Comparison of ENCODE assay signal across 8 mouse cellular contexts in the genomic region with DNA sequence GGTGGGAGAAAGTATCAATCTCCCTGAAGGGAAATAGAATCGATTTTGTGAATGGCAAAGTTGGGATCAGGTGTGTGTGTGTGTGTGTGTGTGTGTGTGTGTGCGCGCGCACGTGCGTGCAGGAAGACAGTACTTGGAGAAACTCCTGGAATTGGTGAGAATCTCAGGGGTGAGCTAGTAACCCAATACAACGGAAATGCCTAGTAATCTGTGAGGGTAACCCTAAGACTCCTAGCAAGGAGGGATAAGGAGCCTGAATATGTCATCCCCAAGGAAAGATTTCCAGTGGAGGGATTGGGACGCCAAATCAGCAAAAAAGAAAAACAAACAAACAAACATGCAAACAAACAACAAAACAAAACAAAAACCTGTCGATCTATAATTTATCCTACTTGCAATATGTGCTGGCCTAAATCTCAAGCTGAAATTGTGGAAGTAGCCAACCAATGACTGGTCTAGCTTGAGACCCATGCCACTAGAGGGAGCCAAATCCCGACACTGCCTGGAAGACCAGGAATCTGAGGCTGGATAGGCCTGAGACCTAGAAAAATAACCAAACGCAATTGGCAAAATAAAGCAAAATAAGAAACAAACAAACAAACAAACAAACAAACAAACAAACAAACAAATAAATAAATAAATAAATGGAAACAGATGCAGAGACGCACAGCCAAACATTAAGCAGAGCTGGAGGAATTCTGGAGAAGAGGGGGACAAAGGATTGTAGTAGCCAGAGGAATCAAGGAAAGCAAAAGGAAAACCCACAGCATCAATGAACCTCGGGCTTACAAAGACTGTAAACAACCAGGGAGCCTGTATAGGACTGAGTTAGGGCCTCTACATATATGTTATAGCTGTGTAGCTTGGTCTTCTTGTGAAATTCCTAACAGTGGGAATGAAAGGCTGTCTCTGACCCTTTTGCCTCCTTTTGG.
A peak's percentile ranks its signal among the peaks of the same experiment; 100 is the strongest.
DNase-seq lines count a peak whose midpoint lies in the region; ATAC-seq lines count a peak whose summit lies in the region.

No protein-coding gene starts in this region.

- no peak overlapping the region for H3K4me3 ChIP-seq in heart, embryonic 11.5 days (ENCODE audit: low read depth, low read length)
- H3K4me3 ChIP-seq in forebrain, embryonic 11.5 days (ENCODE audit: low read depth, low read length): no peak overlapping the region
- H3K4me3 ChIP-seq in intestine, embryonic 16.5 days (ENCODE audit: low read length): no peak overlapping the region
- no peak overlapping the region for H3K4me3 ChIP-seq in midbrain, embryonic 12.5 days
- no peak overlapping the region for H3K4me3 ChIP-seq in stomach, embryonic 14.5 days (ENCODE audit: low read depth, low read length)

- intact Hi-C loops in left cerebral cortex, postnatal 10 days (cut with DNase I): loop anchor here (5.0 kb wide), 1 partner anchor 244 kb away; no protein-coding TSS in a partner anchor

- H3K4me1 ChIP-seq in heart, embryonic 11.5 days (ENCODE audit: control insufficient read depth, insufficient read depth, low read length): no peaks in the 10 kb centered on the region
- H3K4me1 ChIP-seq in forebrain, embryonic 11.5 days (replicated peaks; ENCODE audit: control insufficient read depth, insufficient read depth, low read length): no peaks in the 10 kb centered on the region
- H3K4me1 ChIP-seq in intestine, embryonic 16.5 days (ENCODE audit: control insufficient read depth, insufficient read depth, low read length): no peaks in the 10 kb centered on the region
- H3K4me1 ChIP-seq in midbrain, embryonic 12.5 days: no peaks in the 10 kb centered on the region
- H3K4me1 ChIP-seq in stomach, embryonic 14.5 days (ENCODE audit: control insufficient read depth, insufficient read depth, low read length): no peaks in the 10 kb centered on the region

- peak; percentile 13 to 74 for DNase-seq in heart, adult 18-20 months
- DNase-seq in brain, embryonic 18.5 days (ENCODE audit: low read depth, low spot score): peak; percentile 20
- peak; percentile 84 for DNase-seq in forebrain, embryonic 11.5 days (ENCODE audit: low spot score)
- DNase-seq in left cerebral cortex, postnatal 10 days (ENCODE audit: extremely low spot score in 1 of 2, low spot score in 2 of 2): peak; percentile 5 to 57

- no peaks in the 10 kb centered on the region for H3K36me3 ChIP-seq in heart, embryonic 11.5 days (ENCODE audit: control insufficient read depth, insufficient read depth, low read length)
- no peaks in the 10 kb centered on the region for H3K36me3 ChIP-seq in forebrain, embryonic 11.5 days (ENCODE audit: control insufficient read depth, insufficient read depth, low read length)
- no peaks in the 10 kb centered on the region for H3K36me3 ChIP-seq in intestine, embryonic 16.5 days (ENCODE audit: control insufficient read depth, insufficient read depth, low read length)
- H3K36me3 ChIP-seq in midbrain, embryonic 12.5 days: no peaks in the 10 kb centered on the region
- no peaks in the 10 kb centered on the region for H3K36me3 ChIP-seq in stomach, embryonic 14.5 days (ENCODE audit: control insufficient read depth, insufficient read depth, low read length)

- no peak overlapping the region for H3K4me2 ChIP-seq in heart, embryonic 11.5 days
- no peak overlapping the region for H3K4me2 ChIP-seq in forebrain, embryonic 11.5 days (ENCODE audit: low read depth, low read length, severe bottlenecking)
- H3K4me2 ChIP-seq in intestine, embryonic 16.5 days (ENCODE audit: low read depth, low read length): no peak overlapping the region
- no peak overlapping the region for H3K4me2 ChIP-seq in midbrain, embryonic 12.5 days (replicated peaks)
- no peak overlapping the region for H3K4me2 ChIP-seq in stomach, embryonic 14.5 days (replicated peaks; ENCODE audit: low read depth, low read length)

- ATAC-seq in heart, embryonic 11.5 days (replicated peaks; ENCODE audit: insufficient number of reproducible peaks, low FRiP score, low TSS enrichment): no peak
- peak; percentile 94 for ATAC-seq in forebrain, embryonic 11.5 days (replicated peaks; ENCODE audit: low FRiP score)
- ATAC-seq in intestine, embryonic 16.5 days: peak; percentile 76; the same call in 1 of the 2 replicates
- peak; percentile 87 for ATAC-seq in midbrain, embryonic 12.5 days (ENCODE audit: low FRiP score, low read depth)
- ATAC-seq in stomach, embryonic 14.5 days (ENCODE audit: insufficient number of reproducible peaks, insufficient read depth, low FRiP score, low read depth): 0 out of 2 replicates have a peak, but pooled peaks have one; percentile 74

- no peak overlapping the region for H3K9ac ChIP-seq in heart, embryonic 11.5 days (ENCODE audit: low read depth, low read length)
- H3K9ac ChIP-seq in forebrain, embryonic 11.5 days (ENCODE audit: low read length): no peak overlapping the region
- no peak overlapping the region for H3K9ac ChIP-seq in intestine, embryonic 16.5 days (ENCODE audit: low read depth, low read length)
- no peak overlapping the region for H3K9ac ChIP-seq in midbrain, embryonic 12.5 days (replicated peaks)
- H3K9ac ChIP-seq in stomach, embryonic 14.5 days (replicated peaks; ENCODE audit: low read depth, low read length): no peak overlapping the region

- WGBS in heart, embryonic 11.5 days (ENCODE audit: insufficient replicate concordance): 62% methylated on average over 13 of the region's 13 CpGs
- 65% methylated on average over 13 of the region's 13 CpGs for WGBS in forebrain, embryonic 11.5 days
- 69% methylated on average over 13 of the region's 13 CpGs for WGBS in intestine, embryonic 16.5 days
- 65% methylated on average over 13 of the region's 13 CpGs for WGBS in midbrain, embryonic 12.5 days
- 66% methylated on average over 13 of the region's 13 CpGs for WGBS in stomach, embryonic 14.5 days

- no peaks in the 10 kb centered on the region for H3K27me3 ChIP-seq in heart, embryonic 11.5 days (ENCODE audit: control insufficient read depth, insufficient read depth, low read length)
- no peaks in the 10 kb centered on the region for H3K27me3 ChIP-seq in forebrain, embryonic 11.5 days (ENCODE audit: control insufficient read depth, insufficient read depth, low read length)
- H3K27me3 ChIP-seq in intestine, embryonic 16.5 days (replicated peaks; ENCODE audit: control insufficient read depth, insufficient read depth, low read length): no peaks in the 10 kb centered on the region
- no peaks in the 10 kb centered on the region for H3K27me3 ChIP-seq in midbrain, embryonic 12.5 days
- H3K27me3 ChIP-seq in stomach, embryonic 14.5 days (ENCODE audit: control insufficient read depth, insufficient read depth, low read length): no peaks in the 10 kb centered on the region

- no peak overlapping the region for H3K27ac ChIP-seq in heart, embryonic 11.5 days (ENCODE audit: low read depth, low read length)
- H3K27ac ChIP-seq in forebrain, embryonic 11.5 days (ENCODE audit: low read depth, low read length): no peak overlapping the region
- no peak overlapping the region for H3K27ac ChIP-seq in intestine, embryonic 16.5 days (ENCODE audit: low read length)
- no peak overlapping the region for H3K27ac ChIP-seq in midbrain, embryonic 12.5 days (replicated peaks)
- no peak overlapping the region for H3K27ac ChIP-seq in stomach, embryonic 14.5 days (ENCODE audit: low read length)

- no peaks in the 10 kb centered on the region for H3K9me3 ChIP-seq in heart, embryonic 11.5 days (replicated peaks; ENCODE audit: control insufficient read depth, low read length)
- no peaks in the 10 kb centered on the region for H3K9me3 ChIP-seq in forebrain, embryonic 11.5 days (ENCODE audit: control insufficient read depth, low read length)
- H3K9me3 ChIP-seq in intestine, embryonic 16.5 days (ENCODE audit: control insufficient read depth, low read length): no peaks in the 10 kb centered on the region
- no peaks in the 10 kb centered on the region for H3K9me3 ChIP-seq in midbrain, embryonic 12.5 days
- no peaks in the 10 kb centered on the region for H3K9me3 ChIP-seq in stomach, embryonic 14.5 days (ENCODE audit: control insufficient read depth, low read depth, low read length)

Comparison
In these comparisons a context has a peak if more than half of its experiments do, and no peak if none do; other contexts are left out.
1. DNase-seq: peak in every context shown above with its lines; median percentile 84 in forebrain, embryonic 11.5 days; 44 in heart, adult 18-20 months; 31 in left cerebral cortex, postnatal 10 days; 20 in brain, embryonic 18.5 days.